Mouse (Mus musculus): ENCODE results near the gene Mtor. TPM values are rescaled to one million over a fixed set of nuclear protein-coding genes. Genes with fewer than 3 reads are reported as not detected.

Mtor gene
- polyA plus RNA-seq, 1 experiment from 2014 or later, result 15.4 TPM

DNA sequence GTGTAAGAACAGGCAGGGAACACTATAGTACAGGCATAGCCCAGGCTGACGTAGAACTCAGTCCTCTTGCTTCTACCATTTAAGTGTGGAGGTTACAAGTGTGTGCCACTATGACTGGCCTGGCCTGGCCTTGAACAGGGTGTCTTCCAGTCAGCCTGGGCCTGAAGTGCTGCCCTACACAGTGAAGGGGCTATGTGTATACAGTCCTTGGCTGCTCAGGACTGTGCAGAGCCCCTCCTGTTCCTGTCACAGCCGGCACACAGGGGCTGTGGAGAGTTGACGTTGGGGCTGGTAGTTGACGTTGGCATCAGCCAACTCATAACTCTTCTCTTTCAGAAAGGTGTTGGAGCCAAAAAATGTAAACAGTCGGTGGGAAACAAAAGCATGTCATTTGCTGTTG, 133.0 kb downstream of the Mtor start:
- H3K9me3 ChIP-seq (ENCODE audit: control insufficient read depth, low read length), result no peaks in the 10 kb centered on the region
- no peaks in the 10 kb centered on the region for H3K27me3 ChIP-seq (ENCODE audit: control insufficient read depth, insufficient read depth, low read length)
- H3K36me3 ChIP-seq (ENCODE audit: control insufficient read depth, insufficient read depth, low read length), result peaks cover 27% of the 10 kb centered on the region
- WGBS, result 81% methylated on average over 5 of the region's 5 CpGs
- H3K4me2 ChIP-seq (replicated peaks; ENCODE audit: low read depth), result no peak overlapping the region
- H3K4me1 ChIP-seq (replicated peaks; ENCODE audit: control insufficient read depth, insufficient read depth), result no peaks in the 10 kb centered on the region
- H3K9ac ChIP-seq (ENCODE audit: low read length), result no peak overlapping the region
- no peak overlapping the region for H3K27ac ChIP-seq (replicated peaks)
- no peak for TF ChIP-seq EP300 (optimal IDR thresholded peaks at IDR 0.05)
- no peak for TF ChIP-seq CTCF (IDR thresholded peaks at IDR 0.05; ENCODE audit: low read depth)
- DNase-seq (ENCODE audit: low spot score) (no peak), ATAC-seq (ENCODE audit: low FRiP score, low TSS enrichment) (no peak)
- no peak overlapping the region for H3K4me3 ChIP-seq (ENCODE audit: low read depth, low read length)

DNA sequence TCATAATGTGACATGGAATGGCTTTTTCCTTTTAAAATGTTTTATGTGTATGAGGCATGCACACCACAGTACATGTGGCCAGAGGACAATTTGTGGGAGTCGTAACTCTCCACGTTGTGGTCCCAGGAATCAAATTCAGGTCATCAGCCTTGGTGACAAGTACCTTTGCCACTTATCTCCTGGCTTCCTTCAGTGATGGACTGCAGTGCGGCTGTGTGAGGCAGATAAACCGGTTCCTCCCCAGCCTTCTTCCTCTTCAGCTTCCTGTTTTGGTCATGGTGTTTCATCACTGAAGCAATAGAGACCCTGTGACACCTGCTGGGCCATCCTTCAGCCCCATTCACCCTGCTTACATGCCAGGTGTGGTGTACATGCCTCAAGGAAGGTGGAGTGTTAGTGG, 134.8 kb downstream of the Mtor start:
- DNase-seq (ENCODE audit: low spot score) (no peak), ATAC-seq (ENCODE audit: low FRiP score, low TSS enrichment) (no peak)
- Histone ChIP-seq H3K27ac (replicated peaks) (no peak overlapping the region), H3K4me1 (replicated peaks; ENCODE audit: control insufficient read depth, insufficient read depth) (no peaks in the 10 kb centered on the region), H3K9me3 (ENCODE audit: control insufficient read depth, low read length) (no peaks in the 10 kb centered on the region), H3K27me3 (ENCODE audit: control insufficient read depth, insufficient read depth, low read length) (no peaks in the 10 kb centered on the region), H3K9ac (ENCODE audit: low read length) (no peak overlapping the region), H3K4me3 (ENCODE audit: low read depth, low read length) (no peak overlapping the region), H3K36me3 (ENCODE audit: control insufficient read depth, insufficient read depth, low read length) (peaks cover 18% of the 10 kb centered on the region; the same call in 1 of the 2 replicates), H3K4me2 (replicated peaks; ENCODE audit: low read depth) (no peak overlapping the region)
- WGBS, result 67% methylated on average over 4 of the region's 4 CpGs
- TF ChIP-seq CTCF (IDR thresholded peaks at IDR 0.05; ENCODE audit: low read depth) (no peak), EP300 (optimal IDR thresholded peaks at IDR 0.05) (no peak)

- ATAC-seq (ENCODE audit: low FRiP score, low TSS enrichment) (no peak), DNase-seq (ENCODE audit: low spot score) (no peak)
- H3K4me2 ChIP-seq (replicated peaks; ENCODE audit: low read depth), result no peak overlapping the region
- H3K4me1 ChIP-seq (replicated peaks; ENCODE audit: control insufficient read depth, insufficient read depth), result no peaks in the 10 kb centered on the region
- peaks cover 2% of the 10 kb centered on the region; the same call in 1 of the 2 replicates for H3K36me3 ChIP-seq (ENCODE audit: control insufficient read depth, insufficient read depth, low read length)
- 54% methylated on average over 9 of the region's 9 CpGs for WGBS
- no peaks in the 10 kb centered on the region for H3K9me3 ChIP-seq (ENCODE audit: control insufficient read depth, low read length)
- H3K27ac ChIP-seq (replicated peaks), result no peak overlapping the region
- TF ChIP-seq CTCF (IDR thresholded peaks at IDR 0.05; ENCODE audit: low read depth), result no peak
- no peak overlapping the region for H3K9ac ChIP-seq (ENCODE audit: low read length)
- no peaks in the 10 kb centered on the region for H3K27me3 ChIP-seq (ENCODE audit: control insufficient read depth, insufficient read depth, low read length)
- no peak overlapping the region for H3K4me3 ChIP-seq (ENCODE audit: low read depth, low read length)
These were observed 138.2 kb downstream of the Mtor start for GRCm38 (mm10) chr4:148586648-148587047.

- H3K4me3 ChIP-seq (ENCODE audit: low read depth, low read length), result no peak overlapping the region
- H3K27ac ChIP-seq (replicated peaks), result no peak overlapping the region
- H3K9ac ChIP-seq (ENCODE audit: low read length), result no peak overlapping the region
- TF ChIP-seq CTCF (IDR thresholded peaks at IDR 0.05; ENCODE audit: low read depth) (no peak), EP300 (optimal IDR thresholded peaks at IDR 0.05) (no peak)
- no peaks in the 10 kb centered on the region for H3K27me3 ChIP-seq (ENCODE audit: control insufficient read depth, insufficient read depth, low read length)
- H3K4me2 ChIP-seq (replicated peaks; ENCODE audit: low read depth), result no peak overlapping the region
- 77% methylated on average over 9 of the region's 9 CpGs for WGBS
- ATAC-seq (ENCODE audit: low FRiP score, low TSS enrichment), result no peak
- 0 out of 2 replicates have a peak, but pooled peaks cover 4% of the 10 kb centered on the region for H3K4me1 ChIP-seq (replicated peaks; ENCODE audit: control insufficient read depth, insufficient read depth)
- H3K9me3 ChIP-seq (ENCODE audit: control insufficient read depth, low read length), result no peaks in the 10 kb centered on the region
- no peak for DNase-seq (ENCODE audit: low spot score)
- peaks cover 5% of the 10 kb centered on the region; the same call in 1 of the 2 replicates for H3K36me3 ChIP-seq (ENCODE audit: control insufficient read depth, insufficient read depth, low read length)
These were observed 140.4 kb downstream of the Mtor start for GRCm38 (mm10) chr4:148588793-148589192.

- TF ChIP-seq CTCF (IDR thresholded peaks at IDR 0.05; ENCODE audit: low read depth) (no peak), EP300 (optimal IDR thresholded peaks at IDR 0.05) (no peak)
- Histone ChIP-seq H3K36me3 (ENCODE audit: control insufficient read depth, insufficient read depth, low read length) (peaks cover 12% of the 10 kb centered on the region; the same call in 1 of the 2 replicates), H3K4me2 (replicated peaks; ENCODE audit: low read depth) (0 out of 2 replicates have a peak overlapping the region, but pooled peaks have one; percentile 20), H3K27ac (replicated peaks) (no peak overlapping the region), H3K9me3 (ENCODE audit: control insufficient read depth, low read length) (no peaks in the 10 kb centered on the region), H3K9ac (ENCODE audit: low read length) (no peak overlapping the region), H3K4me1 (replicated peaks; ENCODE audit: control insufficient read depth, insufficient read depth) (0 out of 2 replicates have a peak, but pooled peaks cover 4% of the 10 kb centered on the region), H3K27me3 (ENCODE audit: control insufficient read depth, insufficient read depth, low read length) (no peaks in the 10 kb centered on the region), H3K4me3 (ENCODE audit: low read depth, low read length) (no peak overlapping the region)
- ATAC-seq (ENCODE audit: low FRiP score, low TSS enrichment) (peak; percentile 72), DNase-seq (ENCODE audit: low spot score) (peak; percentile 78)
- 38% methylated on average over 6 of the region's 8 CpGs for WGBS
These were observed 141.2 kb downstream of the Mtor start for GRCm38 (mm10) chr4:148589565-148589964.

DNA sequence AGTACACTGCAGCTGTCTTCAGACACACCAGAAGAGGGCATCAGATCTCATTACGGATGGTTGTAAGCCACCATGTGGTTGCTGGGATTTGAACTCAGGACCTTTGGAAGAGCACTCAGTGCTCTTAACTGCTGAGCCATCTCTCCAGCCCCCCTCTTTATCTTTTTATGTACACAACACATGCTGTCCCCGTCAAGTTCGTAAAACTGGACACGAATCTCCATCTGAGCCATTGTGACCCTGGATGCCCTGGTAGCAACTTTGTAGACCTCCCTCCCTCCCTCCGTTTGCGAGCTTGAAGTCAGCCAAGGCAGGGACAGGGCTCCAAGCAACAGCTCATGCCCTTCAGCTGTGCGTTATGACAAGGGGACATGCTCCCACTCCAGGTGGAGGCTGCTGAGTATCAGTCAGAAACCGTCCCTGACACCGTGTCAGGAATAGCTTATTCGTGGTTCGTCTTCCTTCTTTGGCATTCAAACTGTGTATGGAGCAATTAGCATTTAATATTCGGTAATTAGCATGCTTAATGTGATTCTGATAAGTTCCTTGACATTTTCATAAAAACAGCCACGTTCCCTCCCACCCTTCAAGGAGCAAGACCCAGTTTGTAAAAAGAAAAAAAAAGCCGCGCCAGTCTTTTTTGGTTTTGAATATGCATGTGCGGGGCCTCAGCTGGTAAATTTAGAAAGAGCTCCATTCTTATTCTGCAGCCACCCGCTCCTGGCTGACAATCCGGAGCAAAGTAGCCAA, 142.2 kb downstream of the Mtor start:
- Histone ChIP-seq H3K4me1 (replicated peaks; ENCODE audit: control insufficient read depth, insufficient read depth) (0 out of 2 replicates have a peak, but pooled peaks cover 4% of the 10 kb centered on the region), H3K36me3 (ENCODE audit: control insufficient read depth, insufficient read depth, low read length) (peaks cover 16% of the 10 kb centered on the region; the same call in 1 of the 2 replicates), H3K4me3 (ENCODE audit: low read depth, low read length) (peak overlapping the region; percentile 88), H3K9me3 (ENCODE audit: control insufficient read depth, low read length) (no peaks in the 10 kb centered on the region), H3K4me2 (replicated peaks; ENCODE audit: low read depth) (peak overlapping the region; percentile 97), H3K27me3 (ENCODE audit: control insufficient read depth, insufficient read depth, low read length) (no peaks in the 10 kb centered on the region), H3K27ac (replicated peaks) (peak overlapping the region; percentile 49), H3K9ac (ENCODE audit: low read length) (peak overlapping the region; percentile 47; the same call in 1 of the 2 replicates)
- ATAC-seq (ENCODE audit: low FRiP score, low TSS enrichment) (no peak), DNase-seq (ENCODE audit: low spot score) (no peak)
- 3% methylated on average over 18 of the region's 18 CpGs for WGBS
- TF ChIP-seq EP300 (optimal IDR thresholded peaks at IDR 0.05) (no peak), CTCF (IDR thresholded peaks at IDR 0.05; ENCODE audit: low read depth) (no peak)
